Mouse (Mus musculus) urinary bladder, postnatal 25 days (tissue): ENCODE measurements around the gene 9330161L09Rik.
"Not testable (repeated sequence)": the region's sequence is repeated elsewhere in the genome, so short reads cannot be mapped to it uniquely, and the experiment has no call there.

Experiments used
- DNase-seq: peaks from one replicate; pipeline ENCODE4 v3.0.0; 2022; ENCODE audit warnings: low spot score

The 9330161L09Rik gene

GRCm38 (mm10) chr12:103407720-103408119, at the start of gene 9330161L09Rik:
9330161L09Rik (minus strand) TSS chr12:103407820.
- DNase-seq, result no peak

GRCm38 (mm10) chr12:103457140-103457539, 49.5 kb upstream of the 9330161L09Rik start, which contains the start of gene Ifi27l2b:
Ifi27l2b (minus strand) TSS chr12:103457223.
- no peak for DNase-seq

GRCm38 (mm10) chr12:103456727-103457126, 49.1 kb upstream of the 9330161L09Rik start:
- DNase-seq, result not testable (repeated sequence)

- DNase-seq, result no peak
These were observed 45.7 kb upstream of the 9330161L09Rik start for GRCm38 (mm10) chr12:103453361-103453760.

- no peak for DNase-seq
These were observed 37.4 kb upstream of the 9330161L09Rik start for GRCm38 (mm10) chr12:103445060-103445459.

GRCm38 (mm10) chr12:103444261-103444660, 36.6 kb upstream of the 9330161L09Rik start:
- DNase-seq, result not testable (repeated sequence)

GRCm38 (mm10) chr12:103443524-103443923, 35.9 kb upstream of the 9330161L09Rik start, which contains the start of gene Ifi27l2a:
Ifi27l2a (minus strand) TSS chr12:103443680.
- no peak for DNase-seq

- no peak for DNase-seq
These were observed 30.0 kb upstream of the 9330161L09Rik start for GRCm38 (mm10) chr12:103437601-103438000.

GRCm38 (mm10) chr12:103434861-103435260, 27.2 kb upstream of the 9330161L09Rik start:
- DNase-seq, result no peak

GRCm38 (mm10) chr12:103433986-103434731, 26.5 kb upstream of the 9330161L09Rik start, which contains the start of gene Ifi27:
Ifi27 (plus strand) TSS chr12:103434211.
- DNase-seq, result peak; percentile 41

GRCm38 (mm10) chr12:103433430-103433829, 25.8 kb upstream of the 9330161L09Rik start:
- no peak for DNase-seq

- DNase-seq, result no peak
These were observed 19.1 kb upstream of the 9330161L09Rik start for GRCm38 (mm10) chr12:103426710-103427109.

GRCm38 (mm10) chr12:103425729-103426470, 18.3 kb upstream of the 9330161L09Rik start, which contains the start of gene Ddx24:
Ddx24 (minus strand) TSS chr12:103425830.
- peak; percentile 93 for DNase-seq

- no peak for DNase-seq
These were observed 17.6 kb upstream of the 9330161L09Rik start for GRCm38 (mm10) chr12:103425016-103425728.

- DNase-seq, result no peak
These were observed 524 bp upstream of the 9330161L09Rik start for GRCm38 (mm10) chr12:103408144-103408543.

- DNase-seq, result no peak
These were observed 3.5 kb downstream of the 9330161L09Rik start for GRCm38 (mm10) chr12:103404131-103404530.

- DNase-seq, result no peak
These were observed 10.9 kb downstream of the 9330161L09Rik start for GRCm38 (mm10) chr12:103396751-103397150.

GRCm38 (mm10) chr12:103395486-103396275, 11.9 kb downstream of the 9330161L09Rik start:
- DNase-seq, result peak; percentile 45

GRCm38 (mm10) chr12:103393528-103393927, 14.1 kb downstream of the 9330161L09Rik start:
- DNase-seq, result no peak

- DNase-seq, result no peak
These were observed 16.5 kb downstream of the 9330161L09Rik start for GRCm38 (mm10) chr12:103391098-103391497.

GRCm38 (mm10) chr12:103389982-103390381, 17.6 kb downstream of the 9330161L09Rik start:
- no peak for DNase-seq
